Mouse (Mus musculus): ENCODE measurements around the gene Aldh16a1. TPM values are rescaled to one million over a fixed set of nuclear protein-coding genes. Genes with fewer than 3 reads are reported as not detected.

Gene Aldh16a1
- polyA plus RNA-seq (2015; fragmentation: Nextera tagmentation; extraction: Ambion mirVana) = 54.8 and 56.8 TPM in 2 replicates

- H3K4me3 ChIP-seq = peak within 1 kb of the TSS; percentile 87
- H3K27ac ChIP-seq = peak within 1 kb of the TSS; percentile 98
- peaks cover 13% of the 10 kb centered on the region; the same call in 1 of the 2 replicates for H3K36me3 ChIP-seq
- WGBS = 3% methylated on average over 69 of the region's 69 CpGs
- peak; percentile 95 for ATAC-seq (ENCODE audit: borderline replicate concordance, extremely low read depth, low FRiP score, low TSS enrichment)
- peak within 1 kb of the TSS; percentile 87 for H3K9ac ChIP-seq
- H3K9me3 ChIP-seq = no peaks in the 10 kb centered on the region
- H3K27me3 ChIP-seq = no peaks in the 10 kb centered on the region
- H3K4me1 ChIP-seq = peaks cover 39% of the 10 kb centered on the region
- H3K4me2 ChIP-seq = peak within 1 kb of the TSS; percentile 83
Observed at GRCm38 (mm10) chr7:45154096-45154992, at the start of gene Aldh16a1, which contains the start of gene Pih1d1. Gene Aldh16a1, minus strand, starts transcription at chr7:45154584. Gene Pih1d1, plus strand, starts transcription at chr7:45154303.

- H3K4me2 ChIP-seq = no peak overlapping the region
- 32% methylated on average over 10 of the region's 10 CpGs for WGBS
- no peak overlapping the region for H3K9ac ChIP-seq
- H3K9me3 ChIP-seq = no peaks in the 10 kb centered on the region
- peaks cover 7% of the 10 kb centered on the region; the same call in 1 of the 2 replicates for H3K27me3 ChIP-seq
- no peaks in the 10 kb centered on the region for H3K4me1 ChIP-seq
- ATAC-seq (ENCODE audit: borderline replicate concordance, extremely low read depth, low FRiP score, low TSS enrichment) = no peak
- H3K36me3 ChIP-seq = no peaks in the 10 kb centered on the region
- H3K4me3 ChIP-seq = no peak overlapping the region
- no peak overlapping the region for H3K27ac ChIP-seq
Observed at GRCm38 (mm10) chr7:45202654-45203053, 48.3 kb upstream of the Aldh16a1 start.

- WGBS = 69% methylated on average over 11 of the region's 11 CpGs
Observed at GRCm38 (mm10) chr7:45198961-45199360, 44.6 kb upstream of the Aldh16a1 start.

GRCm38 (mm10) chr7:45198435-45198834, 44.1 kb upstream of the Aldh16a1 start:
- Histone ChIP-seq H3K27ac (no peak overlapping the region), H3K36me3 (no peaks in the 10 kb centered on the region), H3K4me1 (no peaks in the 10 kb centered on the region), H3K9ac (no peak overlapping the region), H3K27me3 (peaks cover 22% of the 10 kb centered on the region), H3K9me3 (no peaks in the 10 kb centered on the region), H3K4me2 (no peak overlapping the region), H3K4me3 (no peak overlapping the region)
- ATAC-seq (ENCODE audit: borderline replicate concordance, extremely low read depth, low FRiP score, low TSS enrichment) = no peak
- WGBS = 14% methylated on average over 5 of the region's 5 CpGs

More at GRCm38 (mm10) chr7:45198961-45199360, 44.6 kb upstream of the Aldh16a1 start:
- H3K9ac ChIP-seq = no peak overlapping the region
- H3K9me3 ChIP-seq = no peaks in the 10 kb centered on the region
- no peaks in the 10 kb centered on the region for H3K36me3 ChIP-seq
- peaks cover 22% of the 10 kb centered on the region for H3K27me3 ChIP-seq
- H3K4me1 ChIP-seq = no peaks in the 10 kb centered on the region
- no peak for ATAC-seq (ENCODE audit: borderline replicate concordance, extremely low read depth, low FRiP score, low TSS enrichment)
- no peak overlapping the region for H3K4me2 ChIP-seq
- H3K4me3 ChIP-seq = no peak overlapping the region
- H3K27ac ChIP-seq = no peak overlapping the region

- Histone ChIP-seq H3K9ac (no peak overlapping the region), H3K4me1 (no peaks in the 10 kb centered on the region), H3K27me3 (peaks cover 21% of the 10 kb centered on the region), H3K4me2 (no peak overlapping the region), H3K9me3 (no peaks in the 10 kb centered on the region), H3K4me3 (no peak overlapping the region), H3K27ac (no peak overlapping the region), H3K36me3 (no peaks in the 10 kb centered on the region)
- WGBS = 54% methylated on average over 5 of the region's 5 CpGs
- ATAC-seq (ENCODE audit: borderline replicate concordance, extremely low read depth, low FRiP score, low TSS enrichment) = no peak
Observed at GRCm38 (mm10) chr7:45196994-45197393, 42.6 kb upstream of the Aldh16a1 start.

GRCm38 (mm10) chr7:45196176-45196535, 41.8 kb upstream of the Aldh16a1 start:
- H3K27ac ChIP-seq = no peak overlapping the region
- peaks cover 3% of the 10 kb centered on the region; the same call in 1 of the 2 replicates for H3K4me1 ChIP-seq
- ATAC-seq (ENCODE audit: borderline replicate concordance, extremely low read depth, low FRiP score, low TSS enrichment) = no peak
- H3K36me3 ChIP-seq = no peaks in the 10 kb centered on the region
- no peak overlapping the region for H3K9ac ChIP-seq
- H3K9me3 ChIP-seq = no peaks in the 10 kb centered on the region
- H3K4me3 ChIP-seq = no peak overlapping the region
- peaks cover 26% of the 10 kb centered on the region for H3K27me3 ChIP-seq
- no peak overlapping the region for H3K4me2 ChIP-seq
- 74% methylated on average over 4 of the region's 4 CpGs for WGBS

- no peak overlapping the region for H3K27ac ChIP-seq
- no peak for ATAC-seq (ENCODE audit: borderline replicate concordance, extremely low read depth, low FRiP score, low TSS enrichment)
Observed at GRCm38 (mm10) chr7:45195341-45196175, 41.2 kb upstream of the Aldh16a1 start.

GRCm38 (mm10) chr7:45193871-45194785, 39.7 kb upstream of the Aldh16a1 start:
- ATAC-seq (ENCODE audit: borderline replicate concordance, extremely low read depth, low FRiP score, low TSS enrichment) = no peak

More at GRCm38 (mm10) chr7:45195341-45196175, 41.2 kb upstream of the Aldh16a1 start:
- no peak overlapping the region for H3K4me2 ChIP-seq
- peaks cover 32% of the 10 kb centered on the region for H3K27me3 ChIP-seq
- 47% methylated on average over 13 of the region's 13 CpGs for WGBS
- no peak overlapping the region for H3K4me3 ChIP-seq
- H3K9ac ChIP-seq = no peak overlapping the region
- H3K4me1 ChIP-seq = peaks cover 3% of the 10 kb centered on the region; the same call in 1 of the 2 replicates
- H3K36me3 ChIP-seq = no peaks in the 10 kb centered on the region
- no peaks in the 10 kb centered on the region for H3K9me3 ChIP-seq

GRCm38 (mm10) chr7:45193406-45193805, 39.0 kb upstream of the Aldh16a1 start:
- H3K36me3 ChIP-seq = no peaks in the 10 kb centered on the region
- no peak overlapping the region for H3K4me3 ChIP-seq
- peaks cover 54% of the 10 kb centered on the region for H3K27me3 ChIP-seq
- H3K4me2 ChIP-seq = no peak overlapping the region
- no peaks in the 10 kb centered on the region for H3K9me3 ChIP-seq
- H3K4me1 ChIP-seq = peaks cover 3% of the 10 kb centered on the region; the same call in 1 of the 2 replicates
- ATAC-seq (ENCODE audit: borderline replicate concordance, extremely low read depth, low FRiP score, low TSS enrichment) = no peak
- H3K27ac ChIP-seq = no peak overlapping the region
- no peak overlapping the region for H3K9ac ChIP-seq
- 51% methylated on average over 5 of the region's 5 CpGs for WGBS

More at GRCm38 (mm10) chr7:45193871-45194785, 39.7 kb upstream of the Aldh16a1 start:
- H3K4me2 ChIP-seq = no peak overlapping the region
- peaks cover 46% of the 10 kb centered on the region for H3K27me3 ChIP-seq
- WGBS = 66% methylated on average over 17 of the region's 17 CpGs
- no peaks in the 10 kb centered on the region for H3K9me3 ChIP-seq
- H3K36me3 ChIP-seq = no peaks in the 10 kb centered on the region
- H3K9ac ChIP-seq = no peak overlapping the region
- H3K4me1 ChIP-seq = peaks cover 3% of the 10 kb centered on the region; the same call in 1 of the 2 replicates
- no peak overlapping the region for H3K4me3 ChIP-seq
- no peak overlapping the region for H3K27ac ChIP-seq

- Histone ChIP-seq H3K27ac (no peak overlapping the region), H3K9ac (no peak overlapping the region), H3K27me3 (peaks cover 59% of the 10 kb centered on the region), H3K4me3 (no peak overlapping the region), H3K9me3 (no peaks in the 10 kb centered on the region), H3K4me1 (peaks cover 3% of the 10 kb centered on the region; the same call in 1 of the 2 replicates), H3K36me3 (no peaks in the 10 kb centered on the region), H3K4me2 (no peak overlapping the region)
- 74% methylated on average over 7 of the region's 7 CpGs for WGBS
- no peak for ATAC-seq (ENCODE audit: borderline replicate concordance, extremely low read depth, low FRiP score, low TSS enrichment)
Observed at GRCm38 (mm10) chr7:45192585-45193310, 38.4 kb upstream of the Aldh16a1 start.
